In the genomic region with DNA sequence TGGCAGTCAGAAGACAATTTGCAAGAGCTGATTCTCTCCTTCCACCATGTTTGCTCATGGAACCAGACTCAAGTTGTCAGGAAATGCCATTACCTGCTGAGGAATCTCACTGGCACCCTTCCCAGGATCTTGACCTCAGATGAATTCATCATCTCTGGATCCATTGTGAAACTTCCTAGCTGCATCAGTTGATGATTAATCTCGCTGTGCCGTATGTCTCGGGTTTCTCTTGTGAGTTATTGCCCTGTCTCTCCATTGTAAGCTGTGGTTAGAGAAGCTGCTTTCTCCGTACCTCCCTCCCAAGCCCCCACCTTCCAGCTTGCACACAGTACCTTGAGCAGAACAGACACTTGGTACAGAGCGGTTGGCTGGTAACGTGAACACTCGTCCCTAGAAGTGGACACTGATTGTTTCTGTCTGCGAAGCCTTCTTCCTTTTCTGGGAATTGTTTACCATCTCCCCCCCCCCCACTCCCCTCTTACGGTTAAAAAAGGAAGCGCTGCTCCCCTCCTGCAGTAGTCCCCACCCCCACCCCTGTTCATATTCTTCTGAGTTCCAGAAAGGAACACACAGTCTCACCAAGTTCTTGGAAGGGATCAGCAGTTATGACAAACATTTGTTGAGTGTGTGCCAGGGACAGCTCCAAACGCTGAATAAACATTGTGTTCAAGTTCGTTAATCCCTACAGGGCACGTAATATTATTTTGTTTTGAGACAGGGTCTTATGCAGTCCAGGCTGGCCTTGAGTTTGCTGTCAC, we compare ENCODE assay signal across 9 mouse cellular contexts. TPM values are rescaled to one million over a fixed set of nuclear protein-coding genes. Genes with fewer than 3 reads are reported as not detected.
A peak's percentile ranks its signal among the peaks of the same experiment; 100 is the strongest.
DNase-seq lines count a peak whose midpoint lies in the region; ATAC-seq and TF ChIP-seq lines count a peak whose summit lies in the region.
"Had no signal": no experiment of that assay in that cellular context is flagged by ENCODE, and none has a peak within 500 bp of the region (broad histone marks: within the 10 kb centered on the region; RNA-seq: fewer than 3 reads in every experiment).

No protein-coding gene starts in this region.

- H3K36me3 ChIP-seq in megakaryocyte, embryonic 14.5 days (replicated peaks; ENCODE audit: low read length): no peaks in the 10 kb centered on the region
- H3K36me3 ChIP-seq in hindbrain, embryonic 15.5 days: no peaks in the 10 kb centered on the region
- H3K36me3 ChIP-seq in midbrain, embryonic 16.5 days (ENCODE audit: control insufficient read depth, insufficient read depth, low read length): no peaks in the 10 kb centered on the region
- H3K36me3 ChIP-seq: limb, embryonic 13.5 days had no signal

- peak overlapping the region; percentile 50 for H3K4me3 ChIP-seq in megakaryocyte, embryonic 14.5 days (replicated peaks)
- H3K4me3 ChIP-seq in cortical plate, adult 2 months (ENCODE audit: insufficient read depth, low read length): no peak overlapping the region
- H3K4me3 ChIP-seq in hindbrain, embryonic 15.5 days: no peak overlapping the region
- H3K4me3 ChIP-seq in midbrain, embryonic 16.5 days (ENCODE audit: low read depth, low read length): no peak overlapping the region
- H3K4me3 ChIP-seq: limb, embryonic 13.5 days had no signal

- 39% methylated on average over 13 of the region's 13 CpGs for WGBS in hindbrain, embryonic 15.5 days
- 58% methylated on average over 12 of the region's 13 CpGs for WGBS in midbrain, embryonic 16.5 days

- no peak for TF ChIP-seq CTCF in cortical plate, adult 2 months (IDR thresholded peaks at IDR 0.05; ENCODE audit: extremely low read depth, insufficient read depth, low read length)

- H3K4me2 ChIP-seq in hindbrain, embryonic 15.5 days: 0 out of 2 replicates have a peak overlapping the region, but pooled peaks have one; percentile 4
- H3K4me2 ChIP-seq in midbrain, embryonic 16.5 days (ENCODE audit: low read length): no peak overlapping the region
- H3K4me2 ChIP-seq: limb, embryonic 13.5 days had no signal

- H3K4me1 ChIP-seq in megakaryocyte, embryonic 14.5 days: peaks cover 11% of the 10 kb centered on the region
- H3K4me1 ChIP-seq in cortical plate, adult 2 months (ENCODE audit: control insufficient read depth, insufficient read depth, low read length): peaks cover 6% of the 10 kb centered on the region
- H3K4me1 ChIP-seq in hindbrain, embryonic 15.5 days (replicated peaks): peaks cover 11% of the 10 kb centered on the region; the same call in 1 of the 2 replicates
- H3K4me1 ChIP-seq in midbrain, embryonic 16.5 days (ENCODE audit: control insufficient read depth, insufficient read depth, low read length): no peaks in the 10 kb centered on the region

- no peak for ATAC-seq in megakaryocyte, adult 5-6 weeks (ENCODE audit: poor library complexity, severe bottlenecking)
- no peak for ATAC-seq in hindbrain, embryonic 15.5 days (ENCODE audit: low FRiP score, low read depth)
- ATAC-seq in midbrain, embryonic 16.5 days: no peak

- H3K9ac ChIP-seq in hindbrain, embryonic 15.5 days: no peak overlapping the region
- H3K9ac ChIP-seq in midbrain, embryonic 16.5 days (ENCODE audit: low read depth, low read length): no peak overlapping the region
- H3K9ac ChIP-seq: limb, embryonic 13.5 days had no signal

- H3K9me3 ChIP-seq in megakaryocyte, embryonic 14.5 days: peaks cover 22% of the 10 kb centered on the region
- H3K9me3 ChIP-seq in hindbrain, embryonic 15.5 days: no peaks in the 10 kb centered on the region
- H3K9me3 ChIP-seq in midbrain, embryonic 16.5 days (replicated peaks; ENCODE audit: control insufficient read depth, low read length, poor library complexity, severe bottlenecking): no peaks in the 10 kb centered on the region

- peak; percentile 60 to 83 for DNase-seq in lung, adult 18-20 months
- DNase-seq in cerebellum, postnatal 36 days: no peak
- DNase-seq in cerebellum, adult 9-11 months: no peak

- TF ChIP-seq POLR2A in cortical plate, adult 2 months (IDR thresholded peaks at IDR 0.05; ENCODE audit: extremely low read depth, insufficient read depth, low read length): 0 out of 2 replicates have a peak, but pooled peaks have one; percentile 11

- H3K27ac ChIP-seq in cortical plate, adult 2 months (ENCODE audit: insufficient read depth, low read length): no peak overlapping the region
- H3K27ac ChIP-seq in hindbrain, embryonic 15.5 days (replicated peaks): 0 out of 2 replicates have a peak overlapping the region, but pooled peaks have one; percentile 39
- H3K27ac ChIP-seq in midbrain, embryonic 16.5 days (ENCODE audit: low read length): no peak overlapping the region
- H3K27ac ChIP-seq: limb, embryonic 13.5 days had no signal

- H3K27me3 ChIP-seq in megakaryocyte, embryonic 14.5 days (replicated peaks): peaks cover 47% of the 10 kb centered on the region
- no peaks in the 10 kb centered on the region for H3K27me3 ChIP-seq in hindbrain, embryonic 15.5 days
- H3K27me3 ChIP-seq in midbrain, embryonic 16.5 days (ENCODE audit: control insufficient read depth, insufficient read depth, low read depth, low read length): no peaks in the 10 kb centered on the region
- H3K27me3 ChIP-seq: limb, embryonic 13.5 days had no signal

RNA-seq across cellular contexts. Expression of gene Mchr1, which starts 12.5 kb away (rescaled TPM):
- not detected in 2 replicates for polyA plus RNA-seq in megakaryocyte, embryonic 14.5 days (2012; ENCODE audit: insufficient read depth, low replicate concordance)
- total RNA-seq in megakaryocyte, adult 5-6 weeks (2015): not detected in 2 replicates
- total RNA-seq in megakaryocyte, adult 5-6 weeks (2017): not detected in 2 replicates
- polyA plus RNA-seq in cortical plate, adult 2 months (2012; rRNA removed): 21.9 and 22.7 TPM in 2 replicates
- 5.6 and 5.7 TPM in 2 replicates for polyA plus RNA-seq in hindbrain, embryonic 15.5 days (2015; fragmentation: Nextera tagmentation; extraction: Ambion mirVana)
- 6.7 and 8.7 TPM in 2 replicates for polyA plus RNA-seq in midbrain, embryonic 16.5 days (2015; fragmentation: Nextera tagmentation; extraction: Ambion mirVana)

RNA-seq across cellular contexts. Expression of gene Mrtfa, which starts 57.2 kb away (rescaled TPM):
- polyA plus RNA-seq in megakaryocyte, embryonic 14.5 days (2012; ENCODE audit: insufficient read depth, low replicate concordance): 138 and 254 TPM in 2 replicates
- 76.4 and 81.3 TPM in 2 replicates for total RNA-seq in megakaryocyte, adult 5-6 weeks (2015)
- 39.4 and 46.2 TPM in 2 replicates for total RNA-seq in megakaryocyte, adult 5-6 weeks (2017)
- polyA plus RNA-seq in cortical plate, adult 2 months (2012; rRNA removed): 30.9 and 38.0 TPM in 2 replicates
- 29.4 and 29.7 TPM in 2 replicates for polyA plus RNA-seq in hindbrain, embryonic 15.5 days (2015; fragmentation: Nextera tagmentation; extraction: Ambion mirVana)
- 29.3 and 29.8 TPM in 2 replicates for polyA plus RNA-seq in midbrain, embryonic 16.5 days (2015; fragmentation: Nextera tagmentation; extraction: Ambion mirVana)

Comparison
In these comparisons a context has a peak if more than half of its experiments do, and no peak if none do; other contexts are left out.
1. DNase-seq: peak in lung, adult 18-20 months (2 of 2); none in cerebellum, postnatal 36 days (0 of 2) and cerebellum, adult 9-11 months (single experiment).